Mouse (Mus musculus) layer of hippocampus, adult 2 months (tissue): Measurements from ENCODE around the gene Fgfrl1. TPM values are rescaled to one million over a fixed set of nuclear protein-coding genes. Genes with fewer than 3 reads are reported as not detected.
A peak's percentile ranks its signal among the peaks of the same experiment; 100 is the strongest.

Experiments
- DNase-seq, 2 experiments: peaks; one replicate each; pipeline ENCODE4 v3.0.0; 2022; ENCODE audit warnings: low spot score in 2 of 2
- H3K27ac ChIP-seq: fragments of 200-600 bp; 2 replicates; pipeline ENCODE4 v1.8.1; 2022
- H3K4me3 ChIP-seq: fragments of 200-600 bp; 2 replicates; pipeline ENCODE4 v1.8.1; 2022; ENCODE audit warnings: mild to moderate bottlenecking
- CTCF ChIP-seq: fragments of 200-600 bp; conservative IDR thresholded peaks from 2 replicates; pipeline ENCODE4 v1.8.1; 2022; ENCODE audit warnings: antibody characterized with exemption, mild to moderate bottlenecking, moderate library complexity
- long read RNA-seq, 2 experiments: library from polyadenylated mRNA; stranded (forward); transcript quantifications; one replicate each; pipeline ENCODE4 v2.0.0; 2021; ENCODE audit warnings: borderline mapping rate in 2 of 2
- total RNA-seq, 2 experiments: library from RNA; stranded (reverse); gene quantifications; 2 replicates each; pipeline ENCODE4 v1.2.3; 2021

Fgfrl1 gene
- total RNA-seq = 10 to 100 TPM; 21.3 to 22.4 TPM
- long read RNA-seq, experiment 1, transcript Fgfrl1-201 (7 exons, 2,329 nt) = major isoform, 5 of 14 reads
- long read RNA-seq, experiment 1, partial matches to known transcripts = 5 of 14 reads
- long read RNA-seq, experiment 1, other reads (novel, unspliced or antisense) = 3 of 14 reads
- long read RNA-seq, experiment 2, transcript Fgfrl1-201 (7 exons, 2,329 nt) = major isoform, 10 of 16 reads
- long read RNA-seq, experiment 2, partial matches to known transcripts = 1 of 16 reads
- long read RNA-seq, experiment 2, other reads (novel, unspliced or antisense) = 3 of 16 reads

DNA sequence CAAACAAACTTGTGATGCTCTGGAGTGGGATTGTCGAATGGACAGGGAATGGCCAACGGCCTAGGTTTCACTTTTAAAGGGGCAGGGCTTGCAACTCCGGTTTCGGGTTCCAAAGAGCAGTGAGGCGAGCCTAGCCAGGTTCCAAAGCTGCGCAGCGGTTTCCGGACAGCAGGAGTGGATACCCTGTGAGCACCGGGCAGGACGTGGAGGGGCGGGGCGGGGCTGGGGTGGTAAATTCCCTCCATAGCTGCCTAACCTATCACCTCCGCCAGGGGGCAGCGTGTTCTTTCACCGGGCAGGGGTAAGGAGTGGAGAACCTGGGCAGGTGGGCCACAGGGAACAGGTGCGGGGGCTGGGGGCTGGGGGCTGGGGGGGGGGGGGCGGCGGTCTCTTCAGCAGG is at the start of gene Fgfrl1:
Gene Fgfrl1 (plus strand): TSS at position 112 of the 400 bp plus-strand sequence.
- H3K27ac ChIP-seq = peak within 1 kb of the TSS; percentile 59; the same call in 1 of the 2 replicates
- peak; percentile 65 for TF ChIP-seq CTCF
- H3K4me3 ChIP-seq = peak within 1 kb of the TSS; percentile 65
- DNase-seq = peak in 1 of 2 experiments; percentile 37

DNA sequence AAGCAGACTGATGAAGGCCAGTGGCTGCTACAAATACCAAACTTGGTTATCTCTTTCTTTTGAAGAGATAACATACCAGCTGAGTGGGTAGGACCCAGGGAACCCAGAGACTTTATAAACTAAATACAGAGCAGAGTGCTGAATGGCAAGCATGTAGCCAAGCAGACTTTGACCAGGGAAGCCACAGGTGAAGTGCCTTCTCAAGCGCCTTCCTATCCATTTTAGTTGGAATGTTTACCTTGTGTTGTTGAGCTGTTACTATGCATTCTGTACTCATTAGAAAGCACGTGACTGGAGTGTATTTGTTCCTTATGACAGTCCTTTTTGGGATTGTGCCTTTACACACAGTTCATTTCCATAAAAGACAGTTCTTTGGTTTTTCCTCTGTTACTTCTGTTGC is 48.5 kb upstream of the Fgfrl1 start:
- no peak for TF ChIP-seq CTCF
- DNase-seq = no peak
- H3K4me3 ChIP-seq = no peak overlapping the region
- H3K27ac ChIP-seq = no peak overlapping the region

DNA sequence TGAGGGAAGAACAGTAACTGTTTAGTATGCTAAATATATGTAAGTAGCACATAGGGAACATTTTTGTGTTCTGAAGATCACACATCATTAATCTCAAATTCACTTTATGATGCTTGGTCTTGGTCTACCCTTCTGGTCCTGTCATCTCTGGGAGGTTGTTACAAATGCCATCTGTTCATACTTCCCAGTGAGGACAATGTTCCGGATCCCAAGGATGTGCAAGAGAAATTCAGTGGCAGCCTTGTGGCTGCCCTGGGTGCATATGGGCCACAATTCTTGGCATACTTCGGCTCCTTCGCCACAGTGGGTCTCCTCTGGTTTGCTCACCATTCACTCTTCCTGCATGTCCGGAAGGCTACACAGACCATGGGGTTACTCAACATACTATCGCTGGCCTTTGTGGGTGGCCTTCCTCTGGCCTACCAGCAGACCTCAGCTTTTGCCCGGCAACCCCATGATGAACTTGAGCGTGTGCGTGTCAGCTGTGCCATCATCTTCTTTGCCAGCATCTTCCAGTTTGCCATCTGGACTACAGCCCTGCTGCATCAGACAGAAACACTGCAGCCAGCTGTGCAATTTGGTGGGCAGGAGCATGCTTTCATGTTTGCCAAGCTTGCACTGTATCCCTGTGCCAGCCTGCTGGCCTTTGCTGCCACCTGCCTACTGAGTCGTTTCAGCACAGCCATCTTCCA is 46.4 kb upstream of the Fgfrl1 start:
- peak; percentile 54 for TF ChIP-seq CTCF
- Histone ChIP-seq H3K4me3 (no peak overlapping the region), H3K27ac (peak overlapping the region; percentile 69; the same call in 1 of the 2 replicates)
- DNase-seq = peak in 1 of 2 experiments; percentile 13

DNA sequence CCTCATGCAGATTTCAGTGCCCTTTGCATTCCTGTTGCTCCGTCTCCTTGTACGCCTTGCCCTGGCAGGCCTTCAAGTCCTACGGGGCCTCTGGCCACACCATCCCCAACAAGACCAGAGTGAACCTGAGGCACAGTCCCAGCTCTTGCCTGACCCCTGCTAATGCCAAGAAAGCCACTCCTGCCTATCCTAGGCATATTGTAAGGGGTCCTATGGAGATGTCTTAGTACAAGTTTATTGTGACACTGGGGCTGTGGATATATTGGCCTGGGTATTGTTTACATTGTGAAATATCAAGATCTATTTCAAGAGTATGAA is 45.9 kb upstream of the Fgfrl1 start:
- peak overlapping the region; percentile 69; the same call in 1 of the 2 replicates for H3K27ac ChIP-seq
- no peak overlapping the region for H3K4me3 ChIP-seq
- no peak for DNase-seq
- no peak for TF ChIP-seq CTCF

DNA sequence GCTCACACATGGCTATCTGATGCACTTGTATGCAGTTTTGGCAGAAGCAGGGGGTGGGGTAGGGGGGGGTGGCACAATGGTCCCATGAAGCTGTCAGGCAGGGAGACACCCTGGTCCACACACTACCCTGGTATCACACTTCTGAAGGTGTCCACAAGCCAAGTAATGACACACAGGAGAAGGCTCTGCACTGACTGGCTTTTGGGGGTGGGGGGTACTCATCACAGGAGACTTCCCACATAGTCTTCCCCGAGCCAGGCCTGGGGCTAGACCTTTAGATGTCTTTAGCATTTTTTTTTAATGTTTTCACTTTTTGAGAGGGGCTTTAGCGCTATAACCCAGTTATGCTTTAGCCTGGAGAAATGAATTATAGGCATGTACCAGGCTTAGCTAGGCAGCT is 44.9 kb upstream of the Fgfrl1 start:
- no peak for TF ChIP-seq CTCF
- Histone ChIP-seq H3K4me3 (no peak overlapping the region), H3K27ac (no peak overlapping the region)
- peak in 1 of 2 experiments; percentile 5 for DNase-seq

DNA sequence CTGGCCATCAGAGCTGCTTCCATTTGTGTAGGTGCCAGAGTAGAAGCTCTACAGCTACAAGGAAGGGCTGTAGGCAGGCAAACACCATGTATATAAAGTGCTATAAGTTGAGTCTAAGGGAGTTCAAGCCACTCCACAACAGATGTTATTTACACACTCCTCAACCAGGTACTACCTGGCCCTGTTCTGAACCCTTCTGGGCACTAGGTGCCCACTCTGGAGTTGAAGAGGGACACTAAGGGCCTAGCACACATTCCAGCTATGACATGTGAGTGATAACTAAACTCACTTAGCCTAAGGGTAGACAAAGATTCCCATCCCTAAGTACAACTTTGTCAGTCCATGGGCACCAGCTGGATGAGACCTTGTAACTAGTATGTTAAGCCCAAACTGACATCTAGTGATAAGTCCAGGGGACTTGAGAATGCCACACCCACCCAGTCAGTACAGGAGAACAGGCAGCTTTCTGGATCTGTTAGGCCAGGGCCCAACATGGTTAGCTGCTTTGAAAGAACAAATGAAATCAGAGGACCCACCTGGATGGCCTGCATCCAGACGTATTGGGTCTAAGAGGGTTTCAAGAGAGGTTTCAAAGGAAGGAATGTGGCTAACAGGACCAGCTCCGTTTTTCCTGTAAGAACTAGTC is 44.2 kb upstream of the Fgfrl1 start:
- no peak for DNase-seq
- no peak overlapping the region for H3K27ac ChIP-seq
- no peak overlapping the region for H3K4me3 ChIP-seq
- TF ChIP-seq CTCF = no peak

DNA sequence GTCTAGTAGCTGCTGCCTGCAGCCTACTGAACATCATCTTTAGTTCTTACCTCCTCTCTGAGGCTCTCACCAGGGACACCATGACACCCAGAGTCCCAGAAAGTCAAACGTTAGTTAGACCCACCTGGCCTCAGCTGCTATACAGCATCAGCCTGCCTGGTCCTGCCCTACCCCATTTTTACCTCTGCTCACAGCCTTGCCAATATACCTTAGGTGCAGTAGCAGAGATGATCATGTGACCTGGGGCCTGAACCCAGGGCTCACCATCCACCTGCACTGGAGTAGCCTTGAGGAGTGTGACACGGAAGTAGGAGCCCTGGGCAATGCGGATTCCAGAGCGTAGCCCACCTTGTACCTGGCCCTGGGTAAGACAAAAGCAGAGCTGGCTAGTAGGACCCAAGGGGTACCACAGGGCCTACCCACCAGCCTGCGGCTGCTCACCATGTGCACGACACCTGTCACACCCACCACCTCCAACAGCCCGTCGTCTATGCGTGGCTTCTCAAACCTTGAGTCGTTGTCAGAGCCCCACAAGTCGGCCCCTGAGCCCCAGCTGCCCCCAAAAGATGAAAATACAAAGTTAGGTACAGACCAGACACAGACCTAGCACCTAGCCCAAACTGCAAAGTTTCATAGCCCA is 43.1 kb upstream of the Fgfrl1 start:
- H3K27ac ChIP-seq = no peak overlapping the region
- TF ChIP-seq CTCF = no peak
- H3K4me3 ChIP-seq = no peak overlapping the region
- peak in 1 of 2 experiments; percentile 8 for DNase-seq

DNA sequence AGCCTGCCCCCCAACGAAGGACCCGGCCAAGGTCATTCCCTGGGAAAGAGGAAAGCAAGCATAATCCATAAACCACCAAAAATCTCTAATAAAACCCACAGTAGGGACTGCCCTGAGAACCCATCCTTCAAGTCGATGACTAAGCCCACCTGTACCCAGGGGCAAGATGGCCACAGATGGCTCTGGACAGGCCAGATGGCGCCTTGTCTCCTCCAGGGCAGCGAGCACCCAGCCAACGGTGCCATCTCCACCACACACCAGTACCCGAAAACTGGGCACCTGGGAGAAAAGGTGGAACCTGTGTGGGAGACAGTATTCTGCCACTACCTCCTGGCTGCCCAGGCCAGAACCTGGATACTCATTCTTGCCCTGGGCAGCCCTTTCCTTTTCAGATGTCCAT is 41.8 kb upstream of the Fgfrl1 start:
- no peak for TF ChIP-seq CTCF
- no peak overlapping the region for H3K27ac ChIP-seq
- no peak overlapping the region for H3K4me3 ChIP-seq
- peak in 1 of 2 experiments; percentile 4 for DNase-seq

DNA sequence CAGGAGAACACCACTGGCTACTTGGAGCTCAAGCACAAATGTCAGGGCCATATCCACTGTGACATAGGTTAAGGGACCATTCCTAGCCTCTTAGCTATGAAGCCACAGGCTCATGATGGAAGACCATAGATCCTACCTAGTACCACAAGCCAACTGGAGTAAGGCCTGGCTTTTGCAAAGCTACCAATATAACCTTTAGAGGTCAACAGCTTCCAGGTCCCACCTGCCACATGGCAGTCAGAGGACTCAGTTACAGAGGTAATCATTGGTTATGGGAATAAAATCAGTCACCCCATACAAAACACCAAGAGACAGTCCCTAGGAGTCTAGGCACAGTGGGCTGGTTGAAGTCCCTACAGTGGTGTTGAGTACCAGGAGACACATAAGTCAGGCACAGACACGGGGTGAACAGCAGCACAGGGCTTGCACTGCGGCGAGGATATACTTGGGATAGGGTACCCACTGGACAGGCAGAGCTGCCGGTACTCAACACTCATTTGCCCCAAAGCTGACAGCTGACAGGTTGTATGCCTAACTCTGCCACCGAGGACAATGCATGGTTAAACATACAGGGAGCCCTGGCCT is 41.0 kb upstream of the Fgfrl1 start:
- TF ChIP-seq CTCF = no peak
- Histone ChIP-seq H3K4me3 (no peak overlapping the region), H3K27ac (no peak overlapping the region)
- DNase-seq = peak in 1 of 2 experiments; percentile 7

DNA sequence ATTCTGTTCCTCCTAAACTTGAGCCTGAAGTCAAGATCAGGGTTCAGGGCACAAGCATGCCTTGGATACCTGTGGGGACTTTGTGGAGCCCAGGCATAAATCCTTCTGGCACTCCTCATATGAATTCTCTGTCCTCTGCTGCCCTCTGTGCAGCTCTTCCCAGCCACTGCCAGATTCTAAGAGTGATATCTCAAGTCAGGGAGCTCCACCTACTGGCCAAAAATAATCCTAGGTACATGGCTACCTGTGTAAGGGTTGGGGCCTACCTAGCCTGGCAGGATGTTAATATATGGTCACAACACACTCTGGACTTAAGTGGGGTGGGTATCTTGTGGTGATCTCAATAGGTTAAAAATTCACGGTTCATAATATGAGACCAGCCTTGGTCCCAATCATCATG is 40.4 kb upstream of the Fgfrl1 start:
- Histone ChIP-seq H3K27ac (no peak overlapping the region), H3K4me3 (no peak overlapping the region)
- TF ChIP-seq CTCF = peak; percentile 82
- peak; percentile 46 to 60 for DNase-seq

DNA sequence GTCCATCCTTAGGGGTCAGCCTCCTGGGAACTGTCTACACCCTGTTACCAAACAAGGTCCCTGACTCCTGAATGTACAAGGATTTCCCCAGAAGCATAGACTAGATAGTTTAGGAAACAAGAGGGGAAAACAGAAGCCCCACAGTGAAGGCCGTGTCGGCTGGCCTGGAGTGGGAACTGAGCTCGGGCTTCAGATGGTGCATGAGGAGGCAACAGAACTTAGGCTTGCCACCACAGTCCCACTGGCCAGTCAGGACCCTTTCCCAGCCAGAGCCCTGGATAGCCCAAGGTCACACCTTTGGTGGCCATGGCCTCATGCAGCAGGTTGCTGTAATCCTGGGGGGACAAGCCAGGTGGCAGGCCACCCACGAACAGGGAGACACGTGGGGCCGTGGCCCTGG is 38.8 kb upstream of the Fgfrl1 start:
- no peak overlapping the region for H3K27ac ChIP-seq
- no peak overlapping the region for H3K4me3 ChIP-seq
- DNase-seq = peak in 1 of 2 experiments; percentile 5
- no peak for TF ChIP-seq CTCF

DNA sequence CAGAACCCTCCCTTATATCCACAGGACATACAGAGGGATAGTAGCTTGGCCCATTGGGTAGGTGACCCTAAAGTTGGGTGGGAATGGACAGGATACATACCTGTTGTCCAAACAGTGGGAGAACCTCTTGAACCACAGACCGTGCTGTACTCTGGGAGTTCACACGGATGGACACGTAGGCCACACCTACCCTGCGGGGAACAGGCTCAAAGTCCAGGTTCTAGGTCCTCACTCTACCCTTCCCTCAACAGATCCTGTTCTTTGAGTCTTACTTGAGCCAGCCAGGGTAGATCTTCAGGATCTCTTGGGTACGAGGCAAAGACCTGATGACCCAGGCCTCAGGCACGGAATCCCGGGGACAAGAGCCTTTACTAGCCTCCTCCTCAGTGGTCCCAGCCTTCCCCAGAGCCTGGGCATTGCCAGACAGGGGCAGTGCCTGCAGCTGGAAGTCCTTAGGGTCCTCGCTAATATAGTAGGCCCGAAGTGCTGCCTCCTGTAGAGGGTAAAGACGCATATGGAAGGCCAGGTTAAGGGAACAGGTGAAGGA is 37.7 kb upstream of the Fgfrl1 start:
- H3K27ac ChIP-seq = no peak overlapping the region
- H3K4me3 ChIP-seq = no peak overlapping the region
- peak in 1 of 2 experiments; percentile 8 for DNase-seq
- TF ChIP-seq CTCF = no peak
